Mouse (Mus musculus) embryo, embryonic 10.5 days (tissue): ENCODE results near the gene Mmp10.

Experiments
- DNase-seq: peaks from one replicate; pipeline ENCODE4 v3.0.0-alpha.2; 2015; ENCODE audit warnings: low spot score

Gene Mmp10

GRCm38 (mm10) chr9:7502051-7502450, at the start of gene Mmp10:
Gene Mmp10, plus strand, starts transcription at chr9:7502352.
- DNase-seq: no peak

- no peak for DNase-seq
These were observed 48.9 kb upstream of the Mmp10 start for GRCm38 (mm10) chr9:7453302-7453701.

GRCm38 (mm10) chr9:7470262-7470661, 31.9 kb upstream of the Mmp10 start:
- no peak for DNase-seq

GRCm38 (mm10) chr9:7483684-7484394, 18.3 kb upstream of the Mmp10 start:
- no peak for DNase-seq

GRCm38 (mm10) chr9:7501138-7501537, 1.0 kb upstream of the Mmp10 start:
- DNase-seq: no peak

GRCm38 (mm10) chr9:7507321-7507876, 5.2 kb downstream of the Mmp10 start:
- DNase-seq: no peak

GRCm38 (mm10) chr9:7509619-7510233, 7.6 kb downstream of the Mmp10 start:
- no peak for DNase-seq

- peak; percentile 1 for DNase-seq
These were observed 15.9 kb downstream of the Mmp10 start for GRCm38 (mm10) chr9:7517944-7518571.

- no peak for DNase-seq
These were observed 24.2 kb downstream of the Mmp10 start for GRCm38 (mm10) chr9:7526255-7526940.

- DNase-seq: no peak
These were observed 40.6 kb downstream of the Mmp10 start for GRCm38 (mm10) chr9:7542763-7543162.

GRCm38 (mm10) chr9:7544923-7545457, 42.8 kb downstream of the Mmp10 start:
- DNase-seq: no peak

- DNase-seq: peak; percentile 40
These were observed 43.3 kb downstream of the Mmp10 start for GRCm38 (mm10) chr9:7545471-7545870.

- DNase-seq: no peak
These were observed 43.8 kb downstream of the Mmp10 start for GRCm38 (mm10) chr9:7545920-7546319.

- no peak for DNase-seq
These were observed 49.8 kb downstream of the Mmp10 start for GRCm38 (mm10) chr9:7551943-7552342.

GRCm38 (mm10) chr9:7553536-7553935, 51.4 kb downstream of the Mmp10 start:
- DNase-seq: no peak

GRCm38 (mm10) chr9:7554382-7554781, 52.2 kb downstream of the Mmp10 start:
- peak; percentile 22 for DNase-seq

GRCm38 (mm10) chr9:7558221-7559017, 56.3 kb downstream of the Mmp10 start, which contains the start of gene Mmp8:
Gene Mmp8, plus strand, starts transcription at chr9:7558456.
- no peak for DNase-seq
